ENCODE assay signal across 19 mouse cellular contexts in genomic region chr3:130090460-130090859, GRCm38 (mm10).
"Had no signal": no experiment of that assay in that cellular context is flagged by ENCODE, and none has a peak within 500 bp of the region (broad histone marks: within the 10 kb centered on the region; RNA-seq: fewer than 3 reads in every experiment).

No protein-coding gene starts in this region.

- ATAC-seq: midbrain, embryonic 13.5 days had no signal

- H3K4me3 ChIP-seq: kidney, embryonic 15.5 days; left cerebral cortex, adult 2 months; liver, embryonic 13.5 days; megakaryocyte, embryonic 14.5 days; midbrain, embryonic 10.5 days; midbrain, embryonic 13.5 days; neural tube, embryonic 12.5 days; neural tube, embryonic 15.5 days had no signal

- H3K4me1 ChIP-seq: kidney, embryonic 15.5 days; liver, embryonic 13.5 days; megakaryocyte, embryonic 14.5 days; midbrain, embryonic 10.5 days; midbrain, embryonic 13.5 days; neural tube, embryonic 12.5 days; neural tube, embryonic 15.5 days had no signal

- H3K36me3 ChIP-seq: kidney, embryonic 15.5 days; liver, embryonic 13.5 days; midbrain, embryonic 10.5 days; midbrain, embryonic 13.5 days; neural tube, embryonic 12.5 days; neural tube, embryonic 15.5 days had no signal

- H3K9ac ChIP-seq: kidney, embryonic 15.5 days; liver, embryonic 13.5 days; midbrain, embryonic 13.5 days; neural tube, embryonic 12.5 days; neural tube, embryonic 15.5 days had no signal

- H3K9me3 ChIP-seq: kidney, embryonic 15.5 days; liver, embryonic 13.5 days; megakaryocyte, embryonic 14.5 days; midbrain, embryonic 10.5 days; midbrain, embryonic 13.5 days; neural tube, embryonic 12.5 days; neural tube, embryonic 15.5 days had no signal

- H3K4me2 ChIP-seq: kidney, embryonic 15.5 days; liver, embryonic 13.5 days; midbrain, embryonic 13.5 days; neural tube, embryonic 12.5 days; neural tube, embryonic 15.5 days had no signal

- DNase-seq: kidney, postnatal 10 days; kidney, postnatal 36 days; layer of hippocampus, postnatal 36 days; liver, embryonic 13.5 days; lung, adult 2 months; lung, postnatal 10 days; lung, postnatal 36 days; right cerebral cortex, adult 18-20 months; right cerebral cortex, postnatal 14 days; spleen, adult 18-20 months; thymus, adult 18-20 months; thymus, postnatal 36 days had no signal

- H3K27me3 ChIP-seq: kidney, embryonic 15.5 days; liver, embryonic 13.5 days; midbrain, embryonic 13.5 days; neural tube, embryonic 12.5 days; neural tube, embryonic 15.5 days had no signal

- H3K27ac ChIP-seq: kidney, embryonic 15.5 days; left cerebral cortex, adult 2 months; liver, embryonic 13.5 days; midbrain, embryonic 10.5 days; midbrain, embryonic 13.5 days; neural tube, embryonic 12.5 days; neural tube, embryonic 15.5 days had no signal
